Mouse (Mus musculus) R1 (cell line): ENCODE measurements around the gene Taf6.

Experiments
- DNase-seq: peaks from one replicate; pipeline ENCODE4 v3.0.0-alpha.2; 2018; ENCODE audit warnings: low read depth, low spot score

Gene Taf6

GRCm38 (mm10) chr5:138171695-138172491, 15.4 kb downstream of the Taf6 start, which contains the start of the genes Ap4m1 and Mcm7:
Gene Ap4m1 (plus strand): TSS chr5:138172002.
Gene Mcm7 (minus strand): TSS chr5:138172422.
- peak; percentile 100 for DNase-seq

DNA sequence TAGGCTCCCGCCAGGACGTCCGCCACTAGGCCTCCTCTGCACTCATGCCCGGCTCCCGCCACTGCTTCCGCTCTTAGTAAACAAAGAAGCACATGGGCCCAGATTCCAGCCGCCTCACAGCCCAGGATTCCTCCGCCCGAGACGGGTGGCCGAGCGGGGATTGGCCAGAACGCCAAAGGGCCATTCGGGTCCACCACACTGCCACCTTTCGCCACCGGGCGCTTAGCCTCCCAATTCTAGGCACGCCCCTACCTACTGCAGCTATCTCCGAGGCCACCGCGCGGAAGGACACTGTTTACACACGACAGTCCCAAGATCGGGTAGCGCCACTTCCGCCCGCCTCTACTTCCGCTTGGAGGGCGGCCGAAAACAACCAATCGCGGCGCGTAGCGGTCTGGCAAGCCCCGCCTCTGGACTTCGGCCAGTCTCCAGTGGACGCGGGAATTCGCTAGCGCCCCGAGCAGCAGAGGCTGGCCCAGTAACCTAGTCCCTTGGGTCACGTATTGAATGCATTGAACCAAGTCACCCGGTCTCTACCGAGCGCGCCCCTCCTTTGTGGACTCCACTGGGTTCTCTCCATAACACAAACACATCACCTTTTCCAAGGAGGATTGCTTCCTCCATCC, 16.2 kb downstream of the Taf6 start:
- peak; percentile 98 for DNase-seq

GRCm38 (mm10) chr5:138165594-138165993, 21.7 kb downstream of the Taf6 start:
- peak; percentile 48 for DNase-seq

- peak; percentile 46 for DNase-seq
Observed at GRCm38 (mm10) chr5:138163610-138164009, 23.6 kb downstream of the Taf6 start.

GRCm38 (mm10) chr5:138163046-138163445, 24.2 kb downstream of the Taf6 start:
- peak; percentile 83 for DNase-seq

DNA sequence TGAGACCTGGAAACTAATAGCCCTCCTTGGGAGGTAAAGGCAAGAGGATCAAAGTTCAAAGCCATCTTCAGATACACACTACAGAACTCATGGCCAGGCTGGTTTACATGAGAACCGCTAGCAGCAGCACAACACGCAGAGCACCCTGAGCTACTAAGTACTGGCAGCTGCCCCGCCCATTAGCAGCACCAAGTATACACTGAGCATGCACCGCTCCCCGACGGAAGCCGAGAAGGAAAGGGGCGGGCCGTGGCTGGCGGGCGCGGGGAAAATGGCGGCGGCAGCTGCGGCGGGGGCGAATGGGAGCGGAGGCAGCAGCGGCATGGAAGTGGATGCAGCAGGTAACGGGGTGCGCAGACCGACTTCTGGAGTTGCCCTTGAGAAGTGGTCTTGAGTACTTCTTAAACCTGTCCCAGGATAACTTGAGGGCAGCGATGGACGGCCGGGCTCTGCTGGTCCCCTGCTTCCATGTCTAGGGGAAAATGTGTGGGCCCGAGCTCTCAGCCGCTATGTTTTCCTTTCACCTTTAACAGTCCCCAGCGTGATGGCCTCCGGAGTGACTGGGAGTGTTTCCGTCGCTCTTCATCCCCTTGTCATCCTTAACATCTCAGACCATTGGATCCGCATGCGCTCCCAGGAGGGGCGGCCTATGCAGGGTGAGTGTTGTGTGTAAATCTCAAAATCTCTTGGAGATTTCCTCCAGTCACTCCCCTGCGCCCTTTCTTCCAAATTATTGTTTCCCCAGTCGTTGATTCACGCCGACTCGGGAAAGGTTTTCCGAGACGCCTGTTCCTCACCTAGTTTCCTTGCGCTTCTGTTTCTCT, 26.2 kb downstream of the Taf6 start, which contains the start of gene Cops6:
Gene Cops6 (plus strand): TSS at position 230 of the 824 bp plus-strand sequence.
- peak; percentile 96 for DNase-seq

DNA sequence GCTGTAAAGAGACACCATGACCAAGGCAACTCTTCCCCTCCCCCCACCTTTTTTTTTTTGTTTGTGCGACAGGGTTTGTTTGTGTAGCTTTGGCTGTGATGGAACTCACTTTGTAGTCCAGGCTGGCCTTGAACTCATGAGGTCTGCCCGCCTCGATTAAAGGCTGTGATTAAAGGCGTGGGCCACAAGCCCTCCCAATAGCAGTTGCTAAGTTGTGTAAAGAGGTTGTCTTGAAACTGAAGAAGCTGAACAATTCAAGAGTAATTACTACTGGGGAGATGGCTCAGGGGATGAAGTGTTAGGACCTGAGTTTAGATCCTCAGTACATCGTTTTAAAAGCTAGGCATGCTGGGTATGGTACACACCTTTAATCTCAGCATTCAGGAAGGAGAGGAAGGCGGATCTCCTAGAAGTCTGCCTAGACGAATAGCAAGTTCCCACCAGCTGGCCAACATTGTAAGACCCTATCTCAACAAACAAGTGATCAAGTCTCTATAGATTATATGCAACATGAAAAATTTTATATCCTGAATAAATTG, 27.0 kb downstream of the Taf6 start:
- peak; percentile 74 for DNase-seq

GRCm38 (mm10) chr5:138155443-138155976, 31.7 kb downstream of the Taf6 start, which contains the start of gene Zfp113:
Gene Zfp113 (minus strand): TSS chr5:138155744.
- peak; percentile 99 for DNase-seq

DNA sequence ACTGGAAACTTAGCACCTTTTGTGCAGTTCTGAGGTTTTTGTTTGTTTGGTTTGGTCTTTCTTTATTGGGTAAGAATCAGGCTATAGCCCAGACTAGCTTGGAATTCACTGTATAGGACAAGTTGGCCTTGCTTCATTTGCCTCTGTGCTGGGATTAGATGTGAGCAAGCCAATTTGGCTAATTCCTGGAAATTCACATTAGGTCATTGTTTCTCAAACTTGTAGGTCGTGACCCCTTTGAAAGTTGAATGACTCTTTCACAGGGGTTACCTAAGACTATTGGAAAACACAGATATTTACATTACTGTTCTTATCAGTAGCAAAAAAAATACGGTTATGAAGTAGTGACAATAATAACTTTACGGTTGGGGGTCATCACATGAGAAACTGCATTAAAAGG, 32.9 kb downstream of the Taf6 start:
- no peak for DNase-seq

- no peak for DNase-seq
Observed at GRCm38 (mm10) chr5:138138585-138138984, 48.7 kb downstream of the Taf6 start.

DNA sequence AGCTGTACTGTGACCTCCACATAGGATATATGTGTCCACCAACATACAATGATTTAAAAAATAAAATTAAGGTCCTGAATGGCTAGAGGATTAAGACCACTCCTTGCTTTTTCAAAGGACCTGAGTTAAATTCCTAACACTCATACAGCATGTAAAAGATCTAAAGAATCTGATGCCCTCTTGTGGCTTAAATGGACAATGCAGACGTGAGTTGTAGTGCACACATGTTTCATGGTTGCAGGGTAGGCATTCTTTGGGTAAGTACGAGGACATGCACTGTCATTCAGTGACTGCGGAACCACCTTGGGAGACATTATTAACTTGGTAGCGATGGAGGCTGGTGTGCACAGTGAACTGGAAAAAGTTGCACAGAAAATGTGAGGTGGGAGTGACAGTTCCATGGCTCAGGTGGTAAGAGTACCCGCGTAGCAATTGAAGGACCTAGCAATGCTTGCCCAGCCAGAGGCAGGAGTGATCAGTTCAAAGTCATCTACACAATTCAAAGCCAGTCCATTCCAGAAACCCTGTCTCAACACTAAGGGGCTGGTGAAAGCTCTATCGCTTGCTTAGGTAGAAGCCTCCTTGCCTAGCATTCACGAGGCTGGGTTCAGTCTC, 49.2 kb downstream of the Taf6 start:
- DNase-seq: peak; percentile 82

- no peak for DNase-seq
Observed at GRCm38 (mm10) chr5:138137257-138137656, 50.0 kb downstream of the Taf6 start.

- no peak for DNase-seq
Observed at GRCm38 (mm10) chr5:138132425-138133064, 54.7 kb downstream of the Taf6 start.
